In genomic region chr1:136782261-136782660, GRCm38 (mm10) we compare ENCODE assay signal across 10 mouse cellular contexts.
DNase-seq lines count a peak whose midpoint lies in the region; ATAC-seq and TF ChIP-seq lines count a peak whose summit lies in the region.
"Had no signal": no experiment of that assay in that cellular context is flagged by ENCODE, and none has a peak within 500 bp of the region (broad histone marks: within the 10 kb centered on the region; RNA-seq: fewer than 3 reads in every experiment).

No protein-coding gene starts in this region.

- 0 out of 2 replicates have a peak overlapping the region, but pooled peaks have one; percentile 1 for H3K27ac ChIP-seq in heart, embryonic 10.5 days
- peak overlapping the region; percentile 79 for H3K27ac ChIP-seq in hindbrain, embryonic 10.5 days
- H3K27ac ChIP-seq in limb, embryonic 14.5 days (replicated peaks; ENCODE audit: low read depth, low read length): no peak overlapping the region
- no peak overlapping the region for H3K27ac ChIP-seq in neural tube, embryonic 14.5 days (ENCODE audit: low read depth, low read length)
- H3K27ac ChIP-seq in cerebellum, adult 2 months (ENCODE audit: insufficient read depth, low read length): no peak overlapping the region
- H3K27ac ChIP-seq: macrophage had no signal

- H3K36me3 ChIP-seq in heart, embryonic 10.5 days: no peaks in the 10 kb centered on the region
- no peaks in the 10 kb centered on the region for H3K36me3 ChIP-seq in hindbrain, embryonic 10.5 days
- H3K36me3 ChIP-seq in limb, embryonic 14.5 days (ENCODE audit: control insufficient read depth, insufficient read depth, low read length): no peaks in the 10 kb centered on the region
- H3K36me3 ChIP-seq in neural tube, embryonic 14.5 days (ENCODE audit: control insufficient read depth, insufficient read depth, low read length): no peaks in the 10 kb centered on the region

- peak overlapping the region; percentile 37 for H3K4me3 ChIP-seq in heart, embryonic 10.5 days
- peak overlapping the region; percentile 43 for H3K4me3 ChIP-seq in hindbrain, embryonic 10.5 days
- no peak overlapping the region for H3K4me3 ChIP-seq in limb, embryonic 14.5 days (replicated peaks; ENCODE audit: low read length)
- H3K4me3 ChIP-seq in neural tube, embryonic 14.5 days (ENCODE audit: low read depth, low read length): peak overlapping the region; percentile 27; the same call in 1 of the 2 replicates
- H3K4me3 ChIP-seq in cerebellum, adult 2 months (replicated peaks; ENCODE audit: insufficient read depth, low read depth, low read length): no peak overlapping the region

- H3K4me2 ChIP-seq in limb, embryonic 14.5 days (replicated peaks; ENCODE audit: low read depth, low read length, severe bottlenecking): no peak overlapping the region
- H3K4me2 ChIP-seq in neural tube, embryonic 14.5 days (ENCODE audit: low read depth, low read length): peak overlapping the region; percentile 43

- WGBS in heart, embryonic 10.5 days: 44% methylated on average over 10 of the region's 10 CpGs
- WGBS in hindbrain, embryonic 10.5 days: 28% methylated on average over 10 of the region's 10 CpGs
- WGBS in limb, embryonic 14.5 days: 27% methylated on average over 10 of the region's 10 CpGs
- WGBS in neural tube, embryonic 14.5 days: 2% methylated on average over 10 of the region's 10 CpGs
- WGBS in cerebellum, adult 2 months: 13% methylated on average over 10 of the region's 10 CpGs

- DNase-seq in heart, embryonic 10.5 days (ENCODE audit: low spot score): no peak
- DNase-seq in heart, adult 8-10 months (ENCODE audit: low spot score): no peak
- peak; percentile 45 for DNase-seq in hindbrain, embryonic 10.5 days (ENCODE audit: low spot score)
- DNase-seq in limb, embryonic 14.5 days (ENCODE audit: low spot score): peak; percentile 12
- no peak for DNase-seq in spleen, postnatal 10 days (ENCODE audit: low spot score in 2 of 2)
- no peak for DNase-seq in cerebellum, adult 2 months
- DNase-seq in urinary bladder, postnatal 10 days (ENCODE audit: low spot score): no peak

- H3K9me3 ChIP-seq in heart, embryonic 10.5 days: no peaks in the 10 kb centered on the region
- no peaks in the 10 kb centered on the region for H3K9me3 ChIP-seq in hindbrain, embryonic 10.5 days
- no peaks in the 10 kb centered on the region for H3K9me3 ChIP-seq in limb, embryonic 14.5 days (ENCODE audit: control insufficient read depth, low read length)
- no peaks in the 10 kb centered on the region for H3K9me3 ChIP-seq in neural tube, embryonic 14.5 days (ENCODE audit: control insufficient read depth, low read length)

- no peak overlapping the region for H3K9ac ChIP-seq in limb, embryonic 14.5 days (ENCODE audit: low read depth, low read length, severe bottlenecking)
- H3K9ac ChIP-seq in neural tube, embryonic 14.5 days (replicated peaks; ENCODE audit: low read depth, low read length): no peak overlapping the region

- no peak for TF ChIP-seq CTCF in cerebellum, adult 2 months (IDR thresholded peaks at IDR 0.05; ENCODE audit: borderline replicate concordance, insufficient read depth, low read depth, low read length)

- H3K27me3 ChIP-seq in heart, embryonic 10.5 days (ENCODE audit: insufficient read depth, poor library complexity, severe bottlenecking): no peaks in the 10 kb centered on the region
- H3K27me3 ChIP-seq in hindbrain, embryonic 10.5 days (ENCODE audit: insufficient read depth, poor library complexity, severe bottlenecking): peaks cover 12% of the 10 kb centered on the region; the same call in 1 of the 2 replicates
- no peaks in the 10 kb centered on the region; the same call in 1 of the 2 replicates for H3K27me3 ChIP-seq in limb, embryonic 14.5 days (ENCODE audit: control insufficient read depth, insufficient read depth, low read length)
- H3K27me3 ChIP-seq in neural tube, embryonic 14.5 days (ENCODE audit: control insufficient read depth, insufficient read depth, low read length): no peaks in the 10 kb centered on the region
- no peaks in the 10 kb centered on the region; the same call in 1 of the 2 replicates for H3K27me3 ChIP-seq in cerebellum, adult 2 months (ENCODE audit: control insufficient read depth, insufficient read depth, low read length)
- H3K27me3 ChIP-seq: CH12.LX had no signal

- no peak for TF ChIP-seq POLR2A in limb, embryonic 14.5 days (IDR thresholded peaks at IDR 0.05; ENCODE audit: borderline replicate concordance, extremely low read depth, insufficient read depth, insufficient read length)
- TF ChIP-seq POLR2A in cerebellum, adult 2 months (IDR thresholded peaks at IDR 0.05; ENCODE audit: borderline replicate concordance, insufficient read depth, low read length): no peak

- peaks cover 17% of the 10 kb centered on the region; the same call in 1 of the 2 replicates for H3K4me1 ChIP-seq in heart, embryonic 10.5 days
- H3K4me1 ChIP-seq in hindbrain, embryonic 10.5 days (replicated peaks): peaks cover 38% of the 10 kb centered on the region
- H3K4me1 ChIP-seq in limb, embryonic 14.5 days (ENCODE audit: control insufficient read depth, insufficient read depth, low read length): 0 out of 2 replicates have a peak, but pooled peaks cover 7% of the 10 kb centered on the region
- peaks cover 21% of the 10 kb centered on the region for H3K4me1 ChIP-seq in neural tube, embryonic 14.5 days (ENCODE audit: control insufficient read depth, insufficient read depth, low read length)
- no peaks in the 10 kb centered on the region for H3K4me1 ChIP-seq in cerebellum, adult 2 months (ENCODE audit: control insufficient read depth, insufficient read depth, low read length)

- ATAC-seq in limb, embryonic 14.5 days (ENCODE audit: low FRiP score, low read depth): no peak
- peak; percentile 50; the same call in 1 of the 2 replicates for ATAC-seq in neural tube, embryonic 14.5 days (ENCODE audit: low read depth)

Comparison
In these comparisons a context has a peak if more than half of its experiments do, and no peak if none do; other contexts are left out.
1. DNase-seq: peak in hindbrain, embryonic 10.5 days (single experiment) and limb, embryonic 14.5 days (single experiment); none in heart, embryonic 10.5 days (single experiment), heart, adult 8-10 months (single experiment), spleen, postnatal 10 days (0 of 2), cerebellum, adult 2 months (0 of 2) and urinary bladder, postnatal 10 days (single experiment).
2. H3K27ac ChIP-seq: peak in heart, embryonic 10.5 days (single experiment) and hindbrain, embryonic 10.5 days (single experiment); none in limb, embryonic 14.5 days (single experiment), neural tube, embryonic 14.5 days (single experiment) and cerebellum, adult 2 months (single experiment).
3. H3K4me3 ChIP-seq: peak in heart, embryonic 10.5 days (single experiment), hindbrain, embryonic 10.5 days (single experiment) and neural tube, embryonic 14.5 days (single experiment); none in limb, embryonic 14.5 days (single experiment) and cerebellum, adult 2 months (single experiment).